Mouse (Mus musculus): Measurements from ENCODE around the gene Foxk1. TPM values are rescaled to one million over a fixed set of nuclear protein-coding genes. Genes with fewer than 3 reads are reported as not detected.
A peak's percentile ranks its signal among the peaks of the same experiment; 100 is the strongest.

Foxk1 gene
- polyA plus RNA-seq, 1 experiment = 8.2 TPM

GRCm38 (mm10) chr5:142463461-142464454 lies 62.5 kb downstream of the Foxk1 start, which contains the start of gene Ap5z1:
Gene Ap5z1, plus strand, starts transcription at chr5:142463944.
- H3K79me2 ChIP-seq (ENCODE audit: control insufficient read depth, insufficient read depth) = no peaks in the 10 kb centered on the region
- no peaks in the 10 kb centered on the region for H3K79me3 ChIP-seq (ENCODE audit: low read depth)
- no peaks in the 10 kb centered on the region for H3K27me3 ChIP-seq (ENCODE audit: control insufficient read depth, insufficient read depth, insufficient read length)
- H3K36me3 ChIP-seq (ENCODE audit: control insufficient read depth, insufficient read depth) = no peaks in the 10 kb centered on the region
- H3ac ChIP-seq (ENCODE audit: control insufficient read depth, insufficient read length, low read depth) = peak within 1 kb of the TSS; percentile 75
- H3K4me3 ChIP-seq (ENCODE audit: insufficient read depth, poor library complexity, severe bottlenecking) = peak within 1 kb of the TSS; percentile 72
- no peak for TF ChIP-seq MYOD1 (IDR thresholded peaks at IDR 0.05; ENCODE audit: control insufficient read depth, insufficient read length, low read depth)
- TF ChIP-seq USF1 (IDR thresholded peaks at IDR 0.05; ENCODE audit: low read depth) = peak; percentile 98
- TF ChIP-seq MAX (IDR thresholded peaks at IDR 0.05) = peak; percentile 73

- Histone ChIP-seq H3K36me3 (ENCODE audit: control insufficient read depth, insufficient read depth) (peaks cover 6% of the 10 kb centered on the region), H3K79me3 (ENCODE audit: low read depth) (no peaks in the 10 kb centered on the region), H3ac (ENCODE audit: control insufficient read depth, insufficient read length, low read depth) (no peak overlapping the region), H3K79me2 (ENCODE audit: control insufficient read depth, insufficient read depth) (no peaks in the 10 kb centered on the region), H3K4me3 (ENCODE audit: insufficient read depth, poor library complexity, severe bottlenecking) (no peak overlapping the region), H3K27me3 (ENCODE audit: control insufficient read depth, insufficient read depth, insufficient read length) (no peaks in the 10 kb centered on the region)
- no peak for TF ChIP-seq USF1 (IDR thresholded peaks at IDR 0.05; ENCODE audit: low read depth)
- no peak for TF ChIP-seq FOSL1 (IDR thresholded peaks at IDR 0.05; ENCODE audit: insufficient read depth, low read length, poor library complexity, severe bottlenecking)
- TF ChIP-seq MYOD1 (IDR thresholded peaks at IDR 0.05; ENCODE audit: control insufficient read depth, insufficient read length, low read depth) = no peak
- no peak for TF ChIP-seq MYOG (IDR thresholded peaks at IDR 0.05; ENCODE audit: control insufficient read depth, extremely low read depth, insufficient read length)
- no peak for TF ChIP-seq CTCF (IDR thresholded peaks at IDR 0.05; ENCODE audit: control insufficient read depth, insufficient read depth, insufficient read length)
- no peak for TF ChIP-seq MAX (IDR thresholded peaks at IDR 0.05)
- TF ChIP-seq CEBPB (IDR thresholded peaks at IDR 0.05; ENCODE audit: low read depth) = no peak
Observed at GRCm38 (mm10) chr5:142468375-142468774, 67.1 kb downstream of the Foxk1 start.

GRCm38 (mm10) chr5:142469796-142470195 lies 68.5 kb downstream of the Foxk1 start:
- Histone ChIP-seq H3K27me3 (ENCODE audit: control insufficient read depth, insufficient read depth, insufficient read length) (no peaks in the 10 kb centered on the region), H3K79me3 (ENCODE audit: low read depth) (no peaks in the 10 kb centered on the region), H3ac (ENCODE audit: control insufficient read depth, insufficient read length, low read depth) (no peak overlapping the region), H3K4me3 (ENCODE audit: insufficient read depth, poor library complexity, severe bottlenecking) (no peak overlapping the region), H3K36me3 (ENCODE audit: control insufficient read depth, insufficient read depth) (peaks cover 6% of the 10 kb centered on the region), H3K79me2 (ENCODE audit: control insufficient read depth, insufficient read depth) (no peaks in the 10 kb centered on the region)
- TF ChIP-seq CEBPB (IDR thresholded peaks at IDR 0.05; ENCODE audit: low read depth) (no peak), CTCF (IDR thresholded peaks at IDR 0.05; ENCODE audit: control insufficient read depth, insufficient read depth, insufficient read length) (no peak), MYOG (IDR thresholded peaks at IDR 0.05; ENCODE audit: control insufficient read depth, extremely low read depth, insufficient read length) (no peak), MAX (IDR thresholded peaks at IDR 0.05) (no peak)

- Histone ChIP-seq H3K4me3 (ENCODE audit: insufficient read depth, poor library complexity, severe bottlenecking) (no peak overlapping the region), H3K27me3 (ENCODE audit: control insufficient read depth, insufficient read depth, insufficient read length) (no peaks in the 10 kb centered on the region), H3ac (ENCODE audit: control insufficient read depth, insufficient read length, low read depth) (no peak overlapping the region), H3K36me3 (ENCODE audit: control insufficient read depth, insufficient read depth) (peaks cover 6% of the 10 kb centered on the region), H3K79me2 (ENCODE audit: control insufficient read depth, insufficient read depth) (no peaks in the 10 kb centered on the region), H3K79me3 (ENCODE audit: low read depth) (no peaks in the 10 kb centered on the region)
- TF ChIP-seq MYOG (IDR thresholded peaks at IDR 0.05; ENCODE audit: control insufficient read depth, extremely low read depth, insufficient read length) (no peak), MAX (IDR thresholded peaks at IDR 0.05) (no peak), USF1 (IDR thresholded peaks at IDR 0.05; ENCODE audit: low read depth) (no peak), CEBPB (IDR thresholded peaks at IDR 0.05; ENCODE audit: low read depth) (no peak), MYOD1 (IDR thresholded peaks at IDR 0.05; ENCODE audit: control insufficient read depth, insufficient read length, low read depth) (no peak), CTCF (IDR thresholded peaks at IDR 0.05; ENCODE audit: control insufficient read depth, insufficient read depth, insufficient read length) (no peak), FOSL1 (IDR thresholded peaks at IDR 0.05; ENCODE audit: insufficient read depth, low read length, poor library complexity, severe bottlenecking) (no peak)
Observed at GRCm38 (mm10) chr5:142473696-142474095, 72.4 kb downstream of the Foxk1 start.

GRCm38 (mm10) chr5:142475669-142476068 lies 74.4 kb downstream of the Foxk1 start:
- H3K79me3 ChIP-seq (ENCODE audit: low read depth) = no peaks in the 10 kb centered on the region
- H3K4me3 ChIP-seq (ENCODE audit: insufficient read depth, poor library complexity, severe bottlenecking) = no peak overlapping the region
- TF ChIP-seq FOSL1 (IDR thresholded peaks at IDR 0.05; ENCODE audit: insufficient read depth, low read length, poor library complexity, severe bottlenecking) (no peak), MAX (IDR thresholded peaks at IDR 0.05) (no peak), CTCF (IDR thresholded peaks at IDR 0.05; ENCODE audit: control insufficient read depth, insufficient read depth, insufficient read length) (no peak), MYOG (IDR thresholded peaks at IDR 0.05; ENCODE audit: control insufficient read depth, extremely low read depth, insufficient read length) (no peak), CEBPB (IDR thresholded peaks at IDR 0.05; ENCODE audit: low read depth) (no peak), MYOD1 (IDR thresholded peaks at IDR 0.05; ENCODE audit: control insufficient read depth, insufficient read length, low read depth) (no peak)
- H3K79me2 ChIP-seq (ENCODE audit: control insufficient read depth, insufficient read depth) = no peaks in the 10 kb centered on the region
- H3ac ChIP-seq (ENCODE audit: control insufficient read depth, insufficient read length, low read depth) = peak overlapping the region; percentile 41
- H3K36me3 ChIP-seq (ENCODE audit: control insufficient read depth, insufficient read depth) = no peaks in the 10 kb centered on the region
- H3K27me3 ChIP-seq (ENCODE audit: control insufficient read depth, insufficient read depth, insufficient read length) = no peaks in the 10 kb centered on the region
